Mouse (Mus musculus) heart, adult 10 weeks (tissue): ENCODE data around the gene Nlrp4a. TPM values are rescaled to one million over a fixed set of nuclear protein-coding genes. Genes with fewer than 3 reads are reported as not detected.

Experiments
- polyA plus RNA-seq: library from polyadenylated mRNA; stranded (reverse); fragments of 350-450 nt; fragmentation: Illumina TruSeq; extraction: RNeasy Lipid Tissue Mini Kit (QIAGEN cat#74804); gene quantifications from one replicate; pipeline ENCODE4 v1.2.3, GENCODE M21; 2014; ENCODE audit warnings: low read depth, low replicate concordance

Nlrp4a gene
- polyA plus RNA-seq: not detected

GRCm38 (mm10) chr7:26434813-26435212 is at the start of gene Nlrp4a:
TSS of gene Nlrp4a (plus strand) at chr7:26435113.

GRCm38 (mm10) chr7:26403600-26403999 is 31.3 kb upstream of the Nlrp4a start, which contains the start of gene Nlrp9c:
TSS of gene Nlrp9c (minus strand) at chr7:26403700.

Other genes with a start within 250 kb of the Nlrp4a start
- gene Vmn1r184, start 174.8 kb upstream of the Nlrp4a start, polyA plus RNA-seq: not detected
- not detected for gene Cyp2a4, start 127.9 kb upstream of the Nlrp4a start, polyA plus RNA-seq
- gene Nlrp9c, start 31.4 kb upstream of the Nlrp4a start, polyA plus RNA-seq: not detected
- gene Nlrp9a, start 99.9 kb downstream of the Nlrp4a start, polyA plus RNA-seq: not detected
- gene Vmn1r185, start 183.4 kb downstream of the Nlrp4a start, polyA plus RNA-seq: not detected